Mouse (Mus musculus) NIH3T3 (cell line): ENCODE data around the gene Emc1.

Experiments used
- DNase-seq: peaks from one replicate; pipeline ENCODE4 v3.0.0-alpha.2; 2012; ENCODE audit warnings: low read depth

Emc1 gene

DNA sequence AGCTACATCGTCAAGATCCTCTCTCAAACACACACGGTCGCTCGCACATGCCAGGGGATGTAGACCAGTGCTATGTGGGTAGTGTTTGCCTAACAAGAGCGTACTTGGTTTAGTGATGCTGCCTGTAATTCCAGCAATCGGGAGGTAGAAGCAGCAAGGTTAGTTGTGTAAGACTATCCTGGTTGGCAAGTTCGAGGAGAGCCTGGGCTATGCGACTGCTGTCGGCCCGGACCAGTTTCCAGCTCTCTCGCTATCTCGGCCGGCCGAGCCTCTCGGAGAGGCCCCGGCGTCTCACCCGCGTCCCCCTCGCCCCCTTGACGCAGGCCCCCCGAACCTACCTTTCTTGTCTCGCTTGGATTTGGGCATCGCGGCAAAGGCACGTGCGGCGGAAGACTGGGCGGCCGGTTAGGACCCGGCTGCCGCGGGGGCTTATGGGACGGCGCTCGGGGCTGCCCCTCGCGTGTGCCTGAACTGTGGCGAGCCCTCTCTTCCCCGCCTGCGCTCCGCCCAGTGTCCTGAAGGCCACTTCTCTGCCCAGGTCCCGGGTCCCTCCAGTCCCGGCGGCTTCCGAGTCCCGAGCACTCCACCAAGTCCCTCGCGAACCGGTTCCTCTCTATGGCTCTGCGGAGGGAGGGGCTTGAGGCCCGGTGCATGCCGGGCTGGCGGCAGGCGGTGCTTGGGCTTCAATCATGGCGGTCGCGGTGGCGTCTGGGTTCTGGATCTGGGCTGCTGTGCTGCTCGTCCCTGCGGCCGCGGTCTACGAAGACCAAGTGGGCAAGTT lies at the start of gene Emc1, which contains the start of the genes Mrto4 and Ubr4:
Emc1 (plus strand) TSS at position 657 of the 781 bp plus-strand sequence.
Mrto4 (minus strand) TSS at position 646 of the 781 bp plus-strand sequence.
Ubr4 (plus strand) TSS at position 679 of the 781 bp plus-strand sequence.
- DNase-seq, result peak; percentile 82

DNA sequence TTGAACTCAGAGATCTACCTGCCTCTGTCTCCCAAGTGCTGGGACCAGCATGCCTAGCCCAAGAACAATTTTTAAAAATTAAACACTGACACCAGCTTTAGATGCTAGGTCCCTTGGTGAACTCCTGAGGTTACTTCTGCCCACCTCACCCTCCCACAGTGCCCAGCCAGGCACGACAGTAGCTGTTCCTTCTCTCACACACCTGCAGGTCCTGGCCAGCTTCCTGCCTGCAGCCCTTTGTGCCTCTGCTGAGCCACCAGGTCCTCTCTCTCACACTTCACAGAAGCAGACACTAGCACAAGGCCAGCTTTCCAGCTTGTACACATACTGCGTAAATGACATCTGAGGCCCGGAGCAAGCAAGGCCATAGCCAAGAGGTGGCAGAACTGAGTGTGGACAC lies 46.9 kb upstream of the Emc1 start:
- no peak for DNase-seq

DNA sequence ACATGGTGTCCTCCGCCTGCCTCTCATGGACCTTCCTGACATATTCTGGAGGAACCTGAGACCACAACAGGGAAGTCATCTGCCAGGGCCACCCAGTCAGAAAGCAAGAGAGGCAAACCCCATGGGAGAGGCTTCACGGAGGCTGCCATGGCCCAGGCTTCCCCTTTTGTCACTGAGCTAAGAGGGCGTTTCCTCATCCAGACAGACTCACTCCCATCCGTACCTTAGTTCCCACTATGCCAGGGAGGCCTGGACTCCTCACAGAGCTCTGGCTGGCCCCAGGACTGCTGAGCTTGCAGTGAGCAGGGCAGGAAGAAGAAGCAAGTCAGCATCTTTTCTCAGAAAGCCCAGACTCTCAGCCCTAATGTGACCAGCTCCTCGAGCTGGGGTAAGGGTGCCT lies 44.5 kb upstream of the Emc1 start:
- DNase-seq, result no peak

DNA sequence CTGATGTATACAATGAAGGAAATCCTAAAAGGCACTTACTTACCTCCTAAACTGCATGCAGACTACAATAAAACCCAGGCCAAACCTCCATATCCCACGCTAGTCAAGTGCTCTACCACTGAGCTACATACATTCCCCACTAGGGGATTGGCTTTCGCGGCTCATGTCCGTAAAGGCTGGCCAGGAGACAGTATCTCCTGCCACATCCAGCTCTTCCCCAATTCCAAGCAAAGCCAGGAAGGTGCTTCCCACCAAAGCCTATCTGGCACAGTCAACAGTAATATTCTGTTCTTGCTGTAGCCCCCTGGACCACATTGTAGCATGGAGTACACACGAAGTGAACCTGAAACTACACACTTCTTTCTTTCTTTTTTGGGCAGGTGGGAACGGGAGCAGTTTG lies 42.7 kb upstream of the Emc1 start:
- no peak for DNase-seq

DNA sequence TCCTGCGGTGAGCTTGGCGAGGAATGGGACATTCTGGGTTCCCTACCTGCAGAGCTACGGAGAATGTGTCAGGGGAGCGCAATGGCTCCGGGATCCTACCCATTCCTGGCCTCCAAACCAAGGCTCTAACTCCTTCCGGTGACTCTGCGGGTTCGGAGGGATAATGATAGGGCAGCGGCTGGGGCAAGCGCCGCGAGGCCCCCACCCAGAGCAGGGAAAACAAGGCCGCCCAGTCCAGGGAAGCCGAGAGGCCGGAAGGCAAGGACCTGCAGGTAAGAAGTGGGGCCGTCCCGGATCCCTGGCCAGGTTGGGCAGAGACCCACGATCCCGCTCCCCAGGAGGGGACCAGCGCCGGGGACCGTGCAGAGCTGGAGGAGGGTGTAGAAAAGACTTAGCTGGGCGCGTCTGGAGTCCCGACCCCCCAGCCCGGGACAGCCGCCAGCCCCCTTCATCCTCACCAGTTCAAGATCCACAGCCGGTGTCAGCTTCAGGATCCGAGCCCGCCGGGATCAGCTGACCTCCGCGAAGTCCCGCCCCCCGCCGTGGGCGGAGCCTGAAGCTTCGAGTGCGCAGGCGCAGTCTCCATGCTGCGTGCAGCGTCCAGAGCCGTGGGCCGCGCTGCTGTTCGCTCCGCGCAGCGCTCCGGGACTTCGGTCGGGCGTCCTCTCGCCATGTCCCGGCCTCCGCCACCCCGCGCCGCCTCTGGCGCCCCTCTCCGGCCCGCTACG lies 42.1 kb upstream of the Emc1 start, which contains the start of the genes Pqlc2 and Akr7a5:
Pqlc2 (minus strand) TSS at position 538 of the 728 bp plus-strand sequence.
Akr7a5 (plus strand) TSS at position 574 of the 728 bp plus-strand sequence.
- peak; percentile 96 for DNase-seq

DNA sequence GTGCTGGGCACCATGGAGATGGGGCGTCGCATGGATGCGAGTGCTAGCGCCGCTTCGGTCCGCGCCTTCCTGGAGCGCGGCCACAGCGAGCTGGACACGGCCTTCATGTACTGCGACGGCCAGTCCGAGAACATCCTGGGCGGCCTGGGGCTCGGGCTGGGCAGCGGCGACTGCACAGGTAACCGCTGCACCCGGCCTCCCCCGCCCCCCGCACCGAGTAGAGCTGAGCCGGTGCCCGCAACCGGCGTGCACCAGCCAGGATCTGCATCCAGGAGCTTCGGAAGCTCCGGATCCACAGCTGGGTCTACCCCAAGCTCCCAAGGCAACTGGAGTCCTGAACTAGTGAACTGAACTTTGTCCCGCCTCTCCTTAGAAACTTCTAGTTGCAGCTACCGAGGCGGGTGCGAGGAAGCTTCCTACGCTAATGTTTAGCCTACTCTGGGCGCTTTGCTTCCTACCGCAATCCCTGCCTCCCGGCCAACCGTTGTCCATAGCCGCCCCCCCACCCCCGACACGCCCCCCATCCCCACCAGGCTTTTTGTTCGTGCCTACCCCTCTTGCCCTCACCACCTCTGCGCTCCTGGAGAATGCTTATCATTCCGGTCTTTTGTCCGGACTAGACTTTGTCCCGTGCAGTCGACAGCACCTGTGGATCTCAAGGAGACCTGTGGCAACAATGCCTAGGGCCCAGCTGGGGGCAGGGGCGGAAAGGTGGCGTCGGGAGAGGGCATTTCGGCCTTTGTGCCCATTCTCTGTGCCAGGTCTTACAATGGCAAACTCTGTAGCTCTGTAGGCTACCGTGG lies 41.3 kb upstream of the Emc1 start:
- DNase-seq, result no peak

DNA sequence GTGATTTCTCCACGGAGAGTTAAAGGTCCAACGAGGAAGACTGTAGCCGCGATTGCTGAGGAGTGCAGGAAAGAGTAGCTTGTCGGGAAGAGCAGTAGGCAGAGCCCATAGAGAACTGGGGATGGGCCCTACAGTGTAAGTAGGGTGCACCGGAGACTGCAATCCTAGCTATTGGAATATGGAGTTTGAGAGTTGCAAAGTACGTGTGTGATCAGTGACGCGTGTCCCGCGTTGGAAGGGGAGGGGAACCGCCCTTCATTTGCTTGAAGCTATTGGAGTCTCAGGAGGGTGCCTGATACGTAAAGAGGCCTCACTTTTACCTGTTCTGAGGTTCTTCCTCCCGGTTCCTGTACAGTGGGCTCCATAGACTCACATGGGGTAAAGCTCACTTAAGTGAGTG lies 40.7 kb upstream of the Emc1 start:
- peak; percentile 9 for DNase-seq

DNA sequence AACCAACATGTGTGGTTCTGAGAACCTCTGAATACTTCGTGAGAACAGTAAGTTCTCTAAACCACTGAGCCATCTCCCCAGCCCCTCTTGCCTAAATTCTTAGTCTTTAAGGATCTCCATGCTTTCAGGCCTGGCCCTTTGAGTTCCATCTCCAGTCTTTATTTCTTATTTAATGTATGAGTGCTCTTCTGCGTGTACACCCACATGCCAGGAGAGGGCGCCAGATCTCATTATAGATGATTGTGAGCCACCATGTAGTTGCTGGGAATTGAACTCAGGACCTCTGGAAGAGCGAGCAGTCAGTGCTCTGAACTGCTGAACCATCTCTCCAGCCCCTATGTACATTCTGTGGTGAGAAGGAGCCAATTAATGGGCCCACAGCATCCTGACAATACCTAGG lies 39.8 kb upstream of the Emc1 start:
- DNase-seq, result peak; percentile 25

DNA sequence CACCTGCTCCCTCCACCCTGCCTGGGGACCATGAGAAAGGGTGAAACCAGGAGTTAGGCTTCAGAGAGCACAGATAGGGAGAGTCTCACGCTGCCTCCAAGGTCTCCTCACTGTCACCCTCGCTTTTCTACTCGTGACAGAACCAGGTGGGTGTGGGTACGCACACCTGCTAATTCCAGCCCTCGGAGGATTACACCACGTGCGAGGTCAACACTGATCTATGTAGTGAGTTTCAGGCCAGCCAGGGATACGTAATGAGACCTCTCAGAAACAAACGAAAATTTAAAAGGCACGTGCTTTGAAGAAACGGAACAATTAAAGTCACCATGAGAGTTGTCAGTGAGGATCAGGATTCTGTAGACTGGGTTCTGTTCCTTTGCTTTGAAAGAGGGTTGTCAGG lies 33.9 kb upstream of the Emc1 start:
- no peak for DNase-seq

DNA sequence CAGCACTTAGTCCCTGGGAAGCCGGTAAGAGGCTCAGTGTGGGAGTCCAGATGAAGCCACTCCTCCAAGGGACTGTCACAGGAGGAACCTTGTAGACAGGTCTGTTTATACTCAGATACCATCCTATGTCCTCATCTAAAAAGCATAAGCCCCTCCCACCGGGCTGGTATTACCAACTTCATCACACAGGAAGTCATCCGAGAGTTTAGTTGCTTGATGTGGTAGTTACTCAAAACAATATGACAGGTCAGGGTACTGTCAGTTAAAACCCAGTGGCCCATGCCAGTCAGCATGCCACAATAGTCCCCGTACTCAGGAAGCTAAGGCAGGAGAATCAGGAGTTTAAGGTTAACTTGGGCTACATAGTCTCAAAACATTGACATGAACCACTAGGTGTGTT lies 32.6 kb upstream of the Emc1 start:
- no peak for DNase-seq

DNA sequence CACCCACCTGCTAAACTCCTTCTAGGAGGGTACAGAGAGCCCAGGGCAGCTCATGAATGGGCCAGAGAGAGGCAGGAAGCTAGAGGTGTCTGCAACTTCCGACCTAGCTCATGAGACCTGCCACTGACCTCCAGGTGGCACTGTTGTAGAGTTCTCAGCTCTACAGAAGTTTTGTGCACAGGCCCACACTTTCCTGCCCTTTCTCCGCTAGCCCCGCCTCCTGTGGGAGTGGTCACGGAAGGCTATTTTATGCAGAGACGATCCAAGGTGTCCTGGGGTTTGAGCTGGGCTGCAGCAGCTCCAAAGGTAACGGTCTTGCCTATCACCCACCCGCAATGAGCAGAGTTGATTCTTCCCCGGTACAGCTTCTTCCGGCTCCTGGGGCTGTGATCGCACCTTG lies 21.8 kb upstream of the Emc1 start:
- DNase-seq, result peak; percentile 49

DNA sequence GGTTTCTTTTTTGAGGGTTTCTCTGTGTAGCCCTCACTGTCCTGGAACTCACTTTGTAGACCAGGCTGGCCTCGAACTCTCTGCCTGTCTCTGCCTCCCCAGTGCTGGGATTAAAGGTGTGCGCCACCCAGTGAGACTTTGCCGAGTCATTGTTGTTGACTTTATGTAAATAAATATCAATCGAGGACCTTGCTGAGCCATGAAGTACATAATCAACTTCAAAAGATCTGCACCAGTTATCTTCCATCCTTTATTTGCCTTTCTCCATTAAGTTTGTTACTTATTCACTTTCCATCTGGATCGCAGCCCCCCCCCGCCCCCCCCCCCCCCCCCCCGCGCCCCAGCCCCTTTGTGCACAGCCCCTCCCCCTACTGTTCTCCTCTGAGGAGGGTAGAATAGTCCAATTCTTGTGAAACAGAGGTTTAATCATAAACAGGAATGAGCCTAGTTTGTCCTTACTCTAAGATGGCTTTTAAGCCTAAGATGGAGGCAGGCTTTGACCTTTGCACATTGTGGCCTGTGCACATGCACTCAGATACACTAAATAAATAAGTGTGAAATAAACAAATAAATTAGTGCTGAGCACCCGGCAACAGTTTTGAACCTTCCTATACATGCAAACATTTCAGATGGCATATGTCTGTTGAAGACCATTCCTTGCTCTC lies 17.6 kb upstream of the Emc1 start:
- DNase-seq, result no peak

DNA sequence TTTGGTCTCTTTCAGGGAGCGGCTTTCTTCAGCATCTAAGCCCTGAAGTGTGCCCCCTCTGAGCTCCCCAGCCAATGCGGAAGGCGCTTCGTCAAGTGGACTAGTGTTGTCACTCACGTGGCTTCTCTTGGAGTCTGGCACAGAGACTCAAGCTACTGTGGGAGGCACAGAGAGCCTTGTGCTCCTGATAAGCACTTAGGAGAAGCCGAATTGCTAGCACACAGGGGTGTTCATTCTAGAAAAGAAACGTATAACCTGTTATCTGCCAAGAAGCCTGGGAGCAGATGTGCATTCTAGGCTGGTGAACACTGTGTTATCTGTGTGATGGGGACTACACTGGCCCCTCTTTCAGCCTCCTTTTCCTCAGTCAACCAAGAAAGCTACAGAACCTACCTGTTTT lies 16.9 kb upstream of the Emc1 start:
- DNase-seq, result no peak

DNA sequence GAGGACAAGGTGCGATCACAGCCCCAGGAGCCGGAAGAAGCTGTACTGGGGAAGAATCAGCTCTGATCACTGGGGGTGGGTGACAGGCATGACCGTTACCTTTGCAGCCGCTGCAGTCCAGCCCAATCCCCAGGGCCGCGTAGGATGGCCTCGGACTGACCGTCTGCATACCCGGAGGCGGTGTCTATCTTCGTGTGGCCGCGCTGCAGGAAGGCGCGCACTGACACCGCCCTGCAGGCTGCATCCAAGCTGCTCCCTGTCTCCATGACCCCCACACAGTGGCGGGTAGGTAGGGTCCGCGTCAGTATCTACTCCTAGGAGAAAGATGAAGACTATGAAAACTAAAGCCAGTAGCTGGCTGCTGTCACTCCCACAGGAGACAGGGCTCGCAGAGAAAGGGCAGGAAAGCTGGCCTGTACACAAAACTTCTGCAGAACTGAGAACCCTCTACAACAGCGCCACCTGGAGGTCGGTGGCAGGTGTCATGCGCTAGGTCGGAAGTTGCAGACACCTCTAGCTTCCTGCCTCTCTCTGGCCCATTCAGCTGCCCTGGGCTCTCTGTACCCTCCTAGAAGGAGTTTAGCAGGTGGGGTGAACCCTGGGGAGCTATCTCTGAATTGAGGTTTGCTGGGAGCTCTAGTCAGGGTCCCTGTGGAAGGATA lies 15.4 kb upstream of the Emc1 start:
- DNase-seq, result peak; percentile 74

DNA sequence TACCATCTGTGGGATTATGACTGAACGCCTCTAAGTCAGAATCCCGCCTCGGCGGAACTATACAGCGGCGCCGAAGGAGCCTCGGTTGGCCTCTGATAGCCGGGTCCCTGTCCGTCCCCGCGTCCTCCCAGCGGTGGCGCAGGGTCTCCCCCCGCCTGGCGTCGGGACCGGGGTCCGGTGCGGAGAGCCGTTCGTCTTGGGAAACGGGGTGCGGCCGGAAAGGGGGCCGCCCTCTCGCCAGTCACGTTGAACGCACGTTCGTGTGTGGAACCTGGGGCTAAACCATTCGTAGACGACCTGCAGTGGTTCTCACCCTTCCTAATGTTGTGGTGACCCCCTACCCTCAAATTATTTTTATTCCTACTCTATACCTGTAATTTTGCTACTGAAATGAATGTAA lies 14.2 kb upstream of the Emc1 start:
- DNase-seq, result no peak

DNA sequence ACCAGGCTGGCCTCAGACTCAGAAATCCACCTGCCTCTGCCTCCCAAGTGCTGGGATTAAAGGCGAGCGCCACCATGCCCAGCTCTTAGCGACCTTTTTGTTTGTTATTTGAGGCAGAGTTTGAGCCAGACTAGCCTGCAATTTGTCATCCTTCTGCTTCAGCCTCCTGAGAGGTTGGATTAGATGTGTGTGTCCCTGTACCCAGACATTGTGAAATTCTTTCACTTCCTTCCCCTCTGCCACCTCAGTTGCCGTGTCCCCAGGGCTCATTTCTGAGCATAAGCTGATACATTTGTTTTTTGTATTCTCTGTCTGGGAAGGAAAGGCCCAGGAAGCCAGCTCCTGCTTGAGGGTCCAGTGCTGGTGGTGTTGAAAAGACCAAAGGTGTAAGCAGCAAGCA lies 11.6 kb upstream of the Emc1 start:
- no peak for DNase-seq

DNA sequence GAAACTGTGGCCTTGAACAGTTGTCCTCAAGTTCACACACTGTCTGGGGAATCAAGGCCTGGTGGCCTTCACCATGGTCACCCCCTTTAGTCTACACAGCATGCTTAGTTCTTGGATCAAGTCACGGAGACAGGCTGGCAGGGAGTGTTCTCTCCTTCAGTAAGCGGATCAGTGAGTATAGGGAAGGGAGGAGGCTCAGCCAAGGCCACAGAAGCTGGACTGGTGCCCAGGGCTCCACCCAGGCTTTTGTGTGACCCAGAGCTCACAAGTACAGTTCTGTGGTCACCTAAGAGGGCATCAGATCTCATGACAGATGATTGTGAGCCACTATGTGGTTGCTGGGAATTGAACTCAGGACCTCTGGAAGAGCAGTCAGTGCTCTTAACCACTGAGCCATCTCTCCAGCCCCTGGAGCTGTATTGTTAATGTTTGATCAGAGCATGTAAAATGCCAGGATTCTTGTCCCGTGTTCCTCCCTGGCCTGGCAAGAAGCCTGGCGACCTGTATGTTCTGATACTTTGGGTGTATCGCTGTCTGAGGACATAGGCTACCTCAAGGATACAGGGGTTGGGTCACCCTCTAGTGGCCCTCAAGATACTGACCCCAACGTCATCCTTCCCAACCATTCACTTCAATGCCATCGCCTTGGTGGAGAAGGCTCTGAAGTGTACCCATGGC lies 10.7 kb upstream of the Emc1 start:
- no peak for DNase-seq

DNA sequence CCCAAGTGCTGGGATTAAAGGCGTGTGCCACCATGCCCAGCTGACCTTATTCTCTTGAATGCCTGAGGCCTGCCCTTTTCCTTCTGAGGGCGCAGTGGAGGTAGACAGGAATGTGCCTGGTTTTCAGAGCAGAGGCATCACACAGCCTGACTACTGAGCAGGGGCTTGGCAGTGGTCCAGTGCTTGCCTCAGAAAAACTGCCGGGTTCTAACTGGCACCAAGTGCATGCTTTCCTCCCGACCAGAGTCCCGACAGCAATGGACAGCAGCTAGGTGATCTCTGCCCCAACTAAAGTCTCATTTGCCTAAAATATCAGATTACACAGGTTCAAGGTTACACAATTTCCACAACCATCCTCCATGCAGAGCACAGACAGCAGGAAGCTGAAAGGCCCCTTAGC lies 8.7 kb upstream of the Emc1 start:
- DNase-seq, result peak; percentile 17

DNA sequence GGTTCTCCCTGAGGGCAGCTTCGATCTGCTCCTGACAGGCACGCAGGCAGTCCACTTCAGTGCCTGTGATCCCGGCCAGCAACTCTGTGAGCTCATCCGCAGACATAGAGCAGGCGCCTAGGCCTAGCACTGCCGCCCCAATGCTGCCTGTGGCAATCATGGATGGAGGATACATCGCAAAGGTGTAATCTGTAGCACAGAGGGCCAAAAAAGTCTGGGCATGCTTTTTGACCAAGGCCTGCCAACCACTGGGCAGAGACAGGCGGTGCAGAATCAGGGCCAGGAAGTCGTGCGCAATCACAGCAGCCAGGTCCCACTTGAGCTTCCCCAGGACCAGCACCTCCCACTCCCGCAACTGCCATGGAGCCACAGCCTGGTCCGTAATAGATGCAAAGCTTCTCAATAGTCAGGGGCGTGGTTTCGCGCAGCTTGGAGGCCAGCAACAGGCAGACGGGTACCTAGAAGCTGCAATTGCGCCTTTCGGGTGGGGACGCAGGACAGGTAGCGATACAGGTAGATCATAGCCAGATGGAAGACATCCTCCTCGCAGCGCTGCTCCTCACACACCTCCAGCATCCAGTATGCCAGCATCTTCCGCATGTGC lies 6.9 kb upstream of the Emc1 start:
- DNase-seq, result no peak

DNA sequence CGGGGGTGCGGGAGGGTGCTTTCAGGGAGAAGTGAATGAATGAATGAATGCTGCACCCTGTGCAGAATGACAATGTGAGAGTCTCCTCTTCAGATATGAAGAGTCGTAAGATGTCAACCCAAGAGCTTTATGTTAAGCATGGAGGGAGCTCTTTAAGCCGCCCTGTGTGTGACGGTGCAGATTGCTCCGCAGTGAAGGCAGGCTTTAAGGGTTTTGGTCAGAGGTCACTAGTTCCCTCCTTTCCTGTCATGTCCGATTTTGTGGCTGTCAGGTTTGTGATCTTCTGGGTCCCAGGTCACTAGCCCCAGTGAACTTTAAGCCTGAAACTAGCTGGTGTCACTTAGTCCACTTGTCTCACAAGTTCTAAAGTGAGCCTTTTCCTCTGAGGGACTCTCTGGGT lies 445 bp downstream of the Emc1 start:
- DNase-seq, result no peak
